In the genomic region with DNA sequence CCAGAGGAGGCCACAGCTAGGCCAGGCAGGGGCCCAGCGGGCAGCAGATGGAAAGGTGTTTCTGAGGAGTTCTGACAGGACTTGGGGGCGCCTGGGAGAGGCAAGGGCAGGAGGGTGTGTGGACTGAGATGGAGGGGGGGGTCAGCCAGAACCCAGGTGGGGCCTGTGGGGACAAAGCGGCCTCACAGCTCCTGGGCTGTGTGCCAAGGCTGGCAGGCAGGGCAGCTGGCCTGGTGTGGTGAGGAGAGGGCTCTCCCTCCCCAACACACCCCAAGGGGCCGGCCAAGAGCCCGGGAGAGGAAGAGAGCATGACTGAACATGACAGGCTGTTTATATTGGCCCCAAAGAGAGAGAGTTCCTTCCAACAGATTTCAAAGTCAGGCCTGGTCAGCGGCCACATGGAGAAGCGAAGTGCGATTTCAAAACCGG, we compare ENCODE assay signal across 8 mouse cellular contexts. TPM values are rescaled to one million over a fixed set of nuclear protein-coding genes. Genes with fewer than 3 reads are reported as not detected.
DNase-seq lines count a peak whose midpoint lies in the region; ATAC-seq and TF ChIP-seq lines count a peak whose summit lies in the region.

No protein-coding gene starts in this region.

- ATAC-seq in hindbrain, postnatal 0 days = peak; percentile 86
- ATAC-seq in midbrain, embryonic 12.5 days (ENCODE audit: low FRiP score, low read depth) = peak; percentile 39; the same call in 1 of the 2 replicates
- ATAC-seq in activated CD4-positive, CD25-positive, alpha-beta regulatory T cell, adult 4 months = no peak

- peak overlapping the region; percentile 51; the same call in 1 of the 2 replicates for H3K27ac ChIP-seq in hindbrain, postnatal 0 days
- H3K27ac ChIP-seq in midbrain, embryonic 12.5 days (replicated peaks) = no peak overlapping the region

- 15% methylated on average over 9 of the region's 9 CpGs for WGBS in hindbrain, postnatal 0 days
- WGBS in midbrain, embryonic 12.5 days = 69% methylated on average over 9 of the region's 9 CpGs

- TF ChIP-seq CTCF in hindbrain, postnatal 0 days (IDR thresholded peaks at IDR 0.05; ENCODE audit: low read depth) = no peak

- H3K27me3 ChIP-seq in hindbrain, postnatal 0 days (ENCODE audit: insufficient read depth, low read length) = no peaks in the 10 kb centered on the region
- H3K27me3 ChIP-seq in midbrain, embryonic 12.5 days = no peaks in the 10 kb centered on the region

- no peaks in the 10 kb centered on the region for H3K36me3 ChIP-seq in hindbrain, postnatal 0 days (ENCODE audit: insufficient read depth, low read length)
- no peaks in the 10 kb centered on the region for H3K36me3 ChIP-seq in midbrain, embryonic 12.5 days

- no peak overlapping the region for H3K4me3 ChIP-seq in hindbrain, postnatal 0 days (ENCODE audit: low read length)
- H3K4me3 ChIP-seq in midbrain, embryonic 12.5 days = no peak overlapping the region

- H3K9ac ChIP-seq in hindbrain, postnatal 0 days (replicated peaks; ENCODE audit: low read length) = no peak overlapping the region
- H3K9ac ChIP-seq in midbrain, embryonic 12.5 days (replicated peaks) = no peak overlapping the region

- no peaks in the 10 kb centered on the region for H3K9me3 ChIP-seq in hindbrain, postnatal 0 days (ENCODE audit: low read length)
- H3K9me3 ChIP-seq in midbrain, embryonic 12.5 days = no peaks in the 10 kb centered on the region

- H3K4me2 ChIP-seq in hindbrain, postnatal 0 days (ENCODE audit: low read depth, low read length) = no peak overlapping the region
- no peak overlapping the region for H3K4me2 ChIP-seq in midbrain, embryonic 12.5 days (replicated peaks)

- H3K4me1 ChIP-seq in hindbrain, postnatal 0 days (ENCODE audit: insufficient read depth, low read length) = peaks cover 20% of the 10 kb centered on the region
- H3K4me1 ChIP-seq in midbrain, embryonic 12.5 days = peaks cover 21% of the 10 kb centered on the region

- DNase-seq in adrenal gland, adult 18-20 months (ENCODE audit: low spot score in 2 of 2) = peak; percentile 12 to 49
- peak; percentile 58 to 72 for DNase-seq in cerebellum, postnatal 14 days
- DNase-seq in gastrocnemius, postnatal 36 days = peak; percentile 17 to 27
- DNase-seq in hindbrain, postnatal 0 days (ENCODE audit: low spot score) = peak; percentile 88
- peak; percentile 31 to 36 for DNase-seq in left cerebral cortex, adult 18-20 months (ENCODE audit: low spot score in 2 of 2)
- peak; percentile 68 for DNase-seq in testis, postnatal 10 days (ENCODE audit: low spot score)

- intact Hi-C loops in gastrocnemius, postnatal 36 days (cut with DNase I) = no loop called here

RNA-seq across cellular contexts. Expression of gene Sned1, which starts 25.4 kb away (rescaled TPM):
- 10 to 100 TPM; 10.7 to 22.3 TPM for total RNA-seq in adrenal gland, adult 18-20 months (2021)
- 1 to 10 TPM; 4.3 to 5.4 TPM for total RNA-seq in gastrocnemius, postnatal 36 days (2021)
- total RNA-seq in hindbrain, postnatal 0 days (2014; rRNA removed) = 26.7 and 33.7 TPM in 2 replicates
- polyA plus RNA-seq in hindbrain, postnatal 0 days (2015; fragmentation: Nextera tagmentation; extraction: Ambion mirVana) = 8.0 and 9.2 TPM in 2 replicates
- 1 to 10 TPM; 7.8 to 8.2 TPM for total RNA-seq in left cerebral cortex, adult 18-20 months (2021)
- polyA plus RNA-seq in midbrain, embryonic 12.5 days (2016; fragmentation: Nextera tagmentation; extraction: Ambion mirVana) = 13.1 and 15.3 TPM in 2 replicates
- polyA plus RNA-seq in activated CD4-positive, CD25-positive, alpha-beta regulatory T cell, adult 4 months (2017; shearing (Covaris generic)) = under 1 TPM; 0.06 to 0.16 TPM

RNA-seq across cellular contexts. Expression of gene Crocc2, which starts 41.7 kb away (rescaled TPM):
- under 1 TPM in 1 of 2 experiments, not detected in 1; 0.03 TPM for total RNA-seq in adrenal gland, adult 18-20 months (2021)
- not detected for total RNA-seq in gastrocnemius, postnatal 36 days (2021)
- 1.1 and 1.3 TPM in 2 replicates for total RNA-seq in hindbrain, postnatal 0 days (2014; rRNA removed)
- polyA plus RNA-seq in hindbrain, postnatal 0 days (2015; fragmentation: Nextera tagmentation; extraction: Ambion mirVana) = 0.48 and 0.63 TPM in 2 replicates
- under 1 TPM; 0.07 to 0.16 TPM for total RNA-seq in left cerebral cortex, adult 18-20 months (2021)
- 0.16 and 0.18 TPM in 2 replicates for polyA plus RNA-seq in midbrain, embryonic 12.5 days (2016; fragmentation: Nextera tagmentation; extraction: Ambion mirVana)
- polyA plus RNA-seq in activated CD4-positive, CD25-positive, alpha-beta regulatory T cell, adult 4 months (2017; shearing (Covaris generic)) = not detected

RNA-seq across cellular contexts. Expression of gene 2310007B03Rik, which starts 49.5 kb away (rescaled TPM):
- not detected for total RNA-seq in adrenal gland, adult 18-20 months (2021)
- total RNA-seq in gastrocnemius, postnatal 36 days (2021) = not detected
- 0.05 and 0.83 TPM in 2 replicates for total RNA-seq in hindbrain, postnatal 0 days (2014; rRNA removed)
- polyA plus RNA-seq in hindbrain, postnatal 0 days (2015; fragmentation: Nextera tagmentation; extraction: Ambion mirVana) = 0.11 and 0.16 TPM in 2 replicates
- total RNA-seq in left cerebral cortex, adult 18-20 months (2021) = not detected
- 0.25 and 0.32 TPM in 2 replicates for polyA plus RNA-seq in midbrain, embryonic 12.5 days (2016; fragmentation: Nextera tagmentation; extraction: Ambion mirVana)
- not detected for polyA plus RNA-seq in activated CD4-positive, CD25-positive, alpha-beta regulatory T cell, adult 4 months (2017; shearing (Covaris generic))

Comparison
In these comparisons a context has a peak if more than half of its experiments do, and no peak if none do; other contexts are left out.
1. DNase-seq: peak in every context shown above with its lines; median percentile 88 in hindbrain, postnatal 0 days; 68 in testis, postnatal 10 days; 65 in cerebellum, postnatal 14 days; 34 in left cerebral cortex, adult 18-20 months; 30 in adrenal gland, adult 18-20 months; 22 in gastrocnemius, postnatal 36 days.